Mouse (Mus musculus) embryonic fibroblast, embryonic 13.5 days (primary cell): ENCODE results near the gene Clasrp. TPM values are rescaled to one million over a fixed set of nuclear protein-coding genes. Genes with fewer than 3 reads are reported as not detected.

Experiments
- H3K27ac ChIP-seq: 2 replicates; pipeline ENCODE4 v1.5.1; 2012; ENCODE audit warnings: low read length, control low read depth, inconsistent platforms; ENCODE audit not compliant: insufficient read depth
- H3K4me1 ChIP-seq: 2 replicates; pipeline ENCODE4 v1.6.1; 2011; ENCODE audit warnings: low read length; ENCODE audit not compliant: control insufficient read depth, insufficient read depth
- H3K4me3 ChIP-seq: 2 replicates; pipeline ENCODE4 v1.5.1; 2011; ENCODE audit warnings: mild to moderate bottlenecking, control low read depth, low read length; ENCODE audit not compliant: insufficient read depth
- CTCF ChIP-seq: IDR thresholded peaks from 2 replicates; pipeline ENCODE4 v1.5.1; 2011; ENCODE audit warnings: mild to moderate bottlenecking, control low read depth, low read length, moderate library complexity, borderline replicate concordance; ENCODE audit not compliant: insufficient read depth
- POLR2A ChIP-seq: IDR thresholded peaks from 2 replicates; pipeline ENCODE4 v1.6.1; 2011; ENCODE audit warnings: low read depth, mild to moderate bottlenecking, control low read depth, low read length, moderate library complexity
- polyA plus RNA-seq: library from polyadenylated mRNA; stranded (reverse); fragments of >200 nt; gene quantifications from 2 replicates; pipeline ENCODE4 v1.2.4, GENCODE M21; 2011; ENCODE audit warnings: low read depth; ENCODE audit not compliant: missing spikeins, insufficient read length

Clasrp gene
- 32.4 and 38.1 TPM in 2 replicates for polyA plus RNA-seq

- Histone ChIP-seq H3K27ac (peak within 1 kb of the TSS; percentile 61), H3K4me1 (peaks cover 8% of the 10 kb centered on the region; the same call in 1 of the 2 replicates), H3K4me3 (peak within 1 kb of the TSS; percentile 84)
- no peak for TF ChIP-seq CTCF
- peak; percentile 85 for TF ChIP-seq POLR2A
These were observed at the start of gene Clasrp for GRCm38 (mm10) chr7:19603849-19604605. TSS of gene Clasrp (minus strand) at chr7:19604486.

- no peaks in the 10 kb centered on the region for H3K4me1 ChIP-seq
- H3K4me3 ChIP-seq, result no peak overlapping the region
- no peak overlapping the region for H3K27ac ChIP-seq
- TF ChIP-seq POLR2A, result no peak
- no peak for TF ChIP-seq CTCF
These were observed 48.3 kb upstream of the Clasrp start for GRCm38 (mm10) chr7:19652614-19653013.

GRCm38 (mm10) chr7:19651063-19651786 lies 46.9 kb upstream of the Clasrp start:
- no peak overlapping the region for H3K27ac ChIP-seq
- H3K4me1 ChIP-seq, result no peaks in the 10 kb centered on the region
- no peak overlapping the region for H3K4me3 ChIP-seq
- TF ChIP-seq CTCF (no peak), POLR2A (no peak)

- TF ChIP-seq CTCF, result no peak
- TF ChIP-seq POLR2A, result no peak
- H3K4me1 ChIP-seq, result no peaks in the 10 kb centered on the region
- no peak overlapping the region for H3K4me3 ChIP-seq
- H3K27ac ChIP-seq, result no peak overlapping the region
These were observed 36.9 kb upstream of the Clasrp start for GRCm38 (mm10) chr7:19641223-19641622.

GRCm38 (mm10) chr7:19635074-19635827 lies 31.0 kb upstream of the Clasrp start:
- no peak overlapping the region for H3K4me3 ChIP-seq
- TF ChIP-seq CTCF (no peak), POLR2A (no peak)
- H3K27ac ChIP-seq, result no peak overlapping the region
- no peaks in the 10 kb centered on the region for H3K4me1 ChIP-seq

- Histone ChIP-seq H3K4me1 (no peaks in the 10 kb centered on the region), H3K4me3 (no peak overlapping the region), H3K27ac (no peak overlapping the region)
- no peak for TF ChIP-seq POLR2A
- no peak for TF ChIP-seq CTCF
These were observed 30.3 kb upstream of the Clasrp start for GRCm38 (mm10) chr7:19634591-19634990.

DNA sequence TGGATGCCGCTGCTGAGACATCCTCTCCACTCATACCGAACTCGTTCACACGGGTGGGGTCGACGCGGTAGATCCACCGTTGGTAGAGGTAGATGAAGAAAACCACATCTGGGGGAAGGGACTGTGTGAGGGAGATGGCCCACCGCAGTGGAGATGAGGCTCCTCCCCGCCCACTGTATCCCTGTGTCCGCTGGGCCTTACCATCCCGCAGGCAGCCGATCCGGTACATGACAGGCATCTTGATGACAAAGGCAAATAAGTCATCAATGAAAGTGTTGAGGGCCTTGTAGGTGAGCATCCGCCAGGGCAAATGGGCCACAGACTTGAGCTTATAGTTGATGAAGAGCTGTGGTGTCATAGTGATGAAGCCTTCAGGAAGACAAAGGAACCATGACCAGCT lies 29.6 kb upstream of the Clasrp start:
- H3K4me3 ChIP-seq, result no peak overlapping the region
- no peak overlapping the region for H3K27ac ChIP-seq
- TF ChIP-seq POLR2A (no peak), CTCF (no peak)
- no peaks in the 10 kb centered on the region for H3K4me1 ChIP-seq

DNA sequence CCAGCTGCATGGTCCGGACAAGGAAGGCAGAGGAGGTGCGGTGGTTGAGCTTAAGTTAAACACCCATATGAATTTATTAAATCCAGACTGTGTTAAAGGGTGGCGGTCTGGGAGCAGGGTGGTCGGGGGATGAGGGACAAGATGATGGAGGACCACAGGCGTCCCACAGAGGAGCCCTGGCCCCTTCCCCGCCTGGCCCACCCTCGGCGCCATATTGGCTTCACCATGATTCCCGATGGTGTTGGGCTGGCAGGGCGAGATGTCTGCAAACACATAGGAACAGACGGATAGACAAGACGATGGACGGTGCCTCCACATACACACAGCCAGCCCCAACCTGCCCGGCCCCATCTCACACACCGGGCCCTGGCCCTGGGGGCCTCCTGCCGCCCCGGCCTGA lies 28.9 kb upstream of the Clasrp start:
- Histone ChIP-seq H3K27ac (no peak overlapping the region), H3K4me3 (no peak overlapping the region), H3K4me1 (no peaks in the 10 kb centered on the region)
- TF ChIP-seq POLR2A, result no peak
- no peak for TF ChIP-seq CTCF

DNA sequence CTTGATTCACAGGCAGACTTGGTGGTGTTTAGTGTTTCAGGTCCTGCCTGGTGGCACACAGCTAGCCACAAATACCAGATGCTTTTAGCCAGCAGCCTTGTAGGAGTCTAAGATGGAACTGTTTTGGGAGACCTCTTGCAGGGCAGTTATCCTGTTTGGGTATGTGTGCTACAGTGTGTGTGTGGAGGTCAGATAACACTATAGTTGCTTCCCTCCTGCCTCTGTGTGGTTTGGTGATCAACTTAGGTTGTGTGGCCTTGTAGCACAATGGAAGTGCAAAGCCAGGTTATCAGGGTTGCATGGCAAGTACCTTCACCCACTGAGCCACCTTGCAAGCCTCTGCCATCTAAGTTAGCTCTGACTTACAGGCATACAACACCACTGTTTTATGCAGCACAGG lies 28.4 kb upstream of the Clasrp start:
- no peak for TF ChIP-seq POLR2A
- no peak for TF ChIP-seq CTCF
- H3K4me1 ChIP-seq, result no peaks in the 10 kb centered on the region
- no peak overlapping the region for H3K27ac ChIP-seq
- H3K4me3 ChIP-seq, result no peak overlapping the region

DNA sequence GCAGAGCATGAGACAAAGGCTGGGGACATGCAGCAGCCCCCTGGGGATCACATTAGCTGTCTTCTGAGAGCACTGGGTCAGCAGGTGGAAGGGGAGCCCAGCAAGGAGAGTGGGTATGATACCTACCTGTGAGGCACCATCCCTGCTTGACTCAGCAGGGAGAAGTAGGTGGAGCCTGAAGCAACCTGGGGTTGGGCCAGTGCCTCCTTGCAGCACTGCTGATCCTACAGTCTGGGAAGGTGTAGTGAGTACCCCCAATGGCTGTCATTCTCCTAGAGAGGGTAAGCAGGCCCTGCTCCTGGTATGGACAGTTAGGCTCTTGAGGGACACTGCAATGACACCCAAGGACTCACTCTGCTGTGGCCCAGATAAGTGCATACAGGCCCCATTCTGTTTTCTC lies 28.0 kb upstream of the Clasrp start:
- Histone ChIP-seq H3K27ac (no peak overlapping the region), H3K4me3 (no peak overlapping the region), H3K4me1 (no peaks in the 10 kb centered on the region)
- no peak for TF ChIP-seq POLR2A
- no peak for TF ChIP-seq CTCF

- peak within 1 kb of the TSS; percentile 80 for H3K27ac ChIP-seq
- H3K4me3 ChIP-seq, result peak within 1 kb of the TSS; percentile 62
- H3K4me1 ChIP-seq, result no peaks in the 10 kb centered on the region
- peak; percentile 68 for TF ChIP-seq POLR2A
- no peak for TF ChIP-seq CTCF
These were observed 25.1 kb upstream of the Clasrp start, which contains the start of gene Relb for GRCm38 (mm10) chr7:19629361-19629734. TSS of gene Relb (minus strand) at chr7:19629438.
